Mouse (Mus musculus): ENCODE results near the gene Rbm10. TPM values are rescaled to one million over a fixed set of nuclear protein-coding genes. Genes with fewer than 3 reads are reported as not detected.

The Rbm10 gene
- 88.9 and 101 TPM in 2 replicates for polyA plus RNA-seq (2012; rRNA removed)

DNA sequence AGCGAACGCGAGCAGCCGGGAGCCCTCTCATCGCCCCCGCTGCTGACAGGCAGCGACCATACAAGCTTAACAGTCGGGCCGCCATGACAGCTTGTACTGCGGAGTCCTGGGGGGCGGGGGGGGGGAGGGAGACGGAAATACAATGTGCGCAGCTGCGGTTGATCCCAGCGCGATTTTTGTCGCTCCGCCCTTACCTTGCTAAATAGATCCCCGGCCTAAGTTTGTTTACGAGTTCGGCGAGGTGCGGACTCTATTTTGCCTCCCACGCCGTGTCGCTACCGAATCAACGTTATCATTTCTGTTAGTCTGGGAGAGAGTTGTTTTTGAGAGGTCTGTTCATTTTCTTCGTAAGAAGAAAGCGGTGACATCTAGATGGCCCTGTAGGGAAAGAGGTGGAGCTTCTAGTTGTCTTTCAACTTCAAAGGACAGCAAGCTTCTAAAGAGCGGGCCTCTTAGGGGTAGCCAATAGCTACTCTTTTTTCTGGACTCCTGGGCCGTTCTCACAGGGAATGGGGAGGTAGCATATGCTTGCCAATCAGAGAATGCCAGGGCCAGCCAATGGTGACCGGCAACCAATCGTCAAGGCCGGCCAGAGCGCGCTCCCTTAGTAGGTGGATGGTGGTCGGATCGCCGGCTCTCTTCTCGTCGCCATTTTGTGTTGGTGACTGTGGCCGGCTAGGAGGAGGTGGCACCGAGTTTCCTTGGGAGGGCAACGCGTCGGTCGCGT, at the start of gene Rbm10, which contains the start of gene Ndufb11:
Rbm10 (plus strand) TSS at position 328 of the 727 bp plus-strand sequence.
Ndufb11 (minus strand) TSS at position 444 of the 727 bp plus-strand sequence.

DNA sequence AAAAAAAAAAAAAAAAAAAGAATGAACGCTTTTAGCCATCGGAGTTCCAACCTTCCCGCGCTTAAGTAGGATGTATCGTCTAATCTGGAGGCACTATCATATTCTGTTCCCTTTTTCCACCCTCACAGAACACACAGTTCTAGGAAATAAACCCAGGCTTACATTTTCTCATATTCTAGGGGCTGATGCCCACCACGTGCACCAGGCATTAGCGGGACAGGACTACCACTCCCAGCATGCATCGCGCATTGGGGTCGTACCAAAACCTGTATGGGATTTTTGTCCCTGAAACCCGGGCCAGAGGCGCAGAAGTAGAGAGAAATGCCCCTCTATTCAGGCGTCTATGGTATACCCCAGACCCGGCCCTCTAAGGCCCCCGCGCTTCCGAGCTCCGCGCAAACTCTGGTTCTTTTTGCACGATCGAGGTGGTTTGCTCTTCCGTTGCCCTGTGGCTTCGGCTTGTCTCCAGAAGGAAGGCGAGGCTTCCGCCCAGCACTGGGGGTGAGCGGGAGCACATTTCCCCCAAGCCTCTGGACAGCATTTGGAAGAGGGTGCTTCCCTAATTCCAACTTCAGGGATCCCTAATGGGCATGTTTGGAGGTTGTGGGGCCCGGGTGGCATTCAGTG, 40.8 kb downstream of the Rbm10 start, which contains the start of gene Uba1:
Uba1 (plus strand) TSS at position 301 of the 627 bp plus-strand sequence.

DNA sequence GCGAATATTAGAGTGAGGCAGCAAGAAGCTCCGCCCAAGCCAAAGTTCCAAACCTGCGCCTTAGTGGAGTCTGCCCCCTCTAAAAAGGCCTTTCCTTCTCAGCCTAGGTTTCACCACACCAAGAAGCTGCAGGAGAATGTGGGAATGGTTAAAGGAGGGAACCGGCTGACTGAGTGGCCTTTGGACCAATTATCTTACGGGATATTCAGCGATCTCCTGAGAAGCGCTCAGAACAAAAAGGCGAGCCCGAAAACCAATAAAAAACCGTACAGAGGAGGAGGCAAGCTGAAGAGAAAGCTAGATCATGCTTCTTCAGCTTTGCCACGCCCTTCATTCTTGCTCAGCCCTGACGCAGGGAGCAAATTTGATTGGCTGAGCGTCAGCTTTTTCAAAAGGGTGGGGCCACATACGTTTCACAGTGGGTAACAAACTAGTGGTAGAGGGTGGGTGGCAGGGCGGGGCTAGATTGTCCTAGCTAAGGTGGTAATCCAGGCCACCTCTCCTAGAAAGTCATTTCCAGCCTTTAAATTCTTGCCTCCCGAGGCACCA, 70.3 kb downstream of the Rbm10 start, which contains the start of gene Cdk16:
Cdk16 (plus strand) TSS at position 436 of the 549 bp plus-strand sequence.

Other genes with a start within 250 kb of the Rbm10 start
- gene Jade3, start 191.8 kb upstream of the Rbm10 start, polyA plus RNA-seq (2012; rRNA removed): 0.93 and 1.1 TPM in 2 replicates
- 0.15 and 0.24 TPM in 2 replicates for gene Rgn, start 67.7 kb upstream of the Rbm10 start, polyA plus RNA-seq (2012; rRNA removed)
- gene Ndufb11, start 116 bp downstream of the Rbm10 start, polyA plus RNA-seq (2012; rRNA removed): 81.9 and 99.1 TPM in 2 replicates
- 458 and 462 TPM in 2 replicates for gene Uba1, start 40.8 kb downstream of the Rbm10 start, polyA plus RNA-seq (2012; rRNA removed)
- 248 and 329 TPM in 2 replicates for gene Cdk16, start 70.5 kb downstream of the Rbm10 start, polyA plus RNA-seq (2012; rRNA removed)
- gene Usp11, start 86.4 kb downstream of the Rbm10 start, polyA plus RNA-seq (2012; rRNA removed): 32.1 and 42.6 TPM in 2 replicates
- gene Araf, start 180.3 kb downstream of the Rbm10 start, polyA plus RNA-seq (2012; rRNA removed): 170 and 211 TPM in 2 replicates

Measured in ovary, adult 2 months (tissue).